Mouse (Mus musculus): ENCODE results near the gene Itga5. TPM values are rescaled to one million over a fixed set of nuclear protein-coding genes. Genes with fewer than 3 reads are reported as not detected.

The Itga5 gene
- polyA plus RNA-seq, 1 experiment from 2014 or later: 8.1 TPM

- Histone ChIP-seq H3K27ac (no peak overlapping the region), H3K4me2 (replicated peaks) (peak overlapping the region; percentile 87), H3K4me3 (replicated peaks; ENCODE audit: low read length) (peak overlapping the region; percentile 43), H3K36me3 (replicated peaks; ENCODE audit: control insufficient read depth, insufficient read depth) (no peaks in the 10 kb centered on the region), H3K9ac (peak overlapping the region; percentile 57), H3K4me1 (replicated peaks; ENCODE audit: control insufficient read depth, insufficient read depth, low read length) (peaks cover 11% of the 10 kb centered on the region), H3K27me3 (ENCODE audit: control insufficient read depth, insufficient read depth, low read length) (peaks cover 8% of the 10 kb centered on the region), H3K9me3 (ENCODE audit: control insufficient read depth, low read length) (no peaks in the 10 kb centered on the region)
- ATAC-seq (ENCODE audit: low FRiP score) (peak; percentile 41; the same call in 1 of the 2 replicates), DNase-seq (ENCODE audit: low spot score) (no peak)
- WGBS: 1% methylated on average over 49 of the region's 51 CpGs
These were observed 840 bp downstream of the Itga5 start for GRCm38 (mm10) chr15:103365471-103366375.

- 60% methylated on average over 4 of the region's 4 CpGs for WGBS
- H3K36me3 ChIP-seq (replicated peaks; ENCODE audit: control insufficient read depth, insufficient read depth): no peaks in the 10 kb centered on the region
- H3K27ac ChIP-seq: no peak overlapping the region
- ATAC-seq (ENCODE audit: low FRiP score) (no peak), DNase-seq (ENCODE audit: low spot score) (no peak)
- peak overlapping the region; percentile 87 for H3K4me2 ChIP-seq (replicated peaks)
- H3K4me1 ChIP-seq (replicated peaks; ENCODE audit: control insufficient read depth, insufficient read depth, low read length): peaks cover 11% of the 10 kb centered on the region
- no peak overlapping the region for H3K9ac ChIP-seq
- no peak overlapping the region for H3K4me3 ChIP-seq (replicated peaks; ENCODE audit: low read length)
- peaks cover 8% of the 10 kb centered on the region for H3K27me3 ChIP-seq (ENCODE audit: control insufficient read depth, insufficient read depth, low read length)
- no peaks in the 10 kb centered on the region for H3K9me3 ChIP-seq (ENCODE audit: control insufficient read depth, low read length)
These were observed 1.8 kb downstream of the Itga5 start for GRCm38 (mm10) chr15:103364761-103365160.

DNA sequence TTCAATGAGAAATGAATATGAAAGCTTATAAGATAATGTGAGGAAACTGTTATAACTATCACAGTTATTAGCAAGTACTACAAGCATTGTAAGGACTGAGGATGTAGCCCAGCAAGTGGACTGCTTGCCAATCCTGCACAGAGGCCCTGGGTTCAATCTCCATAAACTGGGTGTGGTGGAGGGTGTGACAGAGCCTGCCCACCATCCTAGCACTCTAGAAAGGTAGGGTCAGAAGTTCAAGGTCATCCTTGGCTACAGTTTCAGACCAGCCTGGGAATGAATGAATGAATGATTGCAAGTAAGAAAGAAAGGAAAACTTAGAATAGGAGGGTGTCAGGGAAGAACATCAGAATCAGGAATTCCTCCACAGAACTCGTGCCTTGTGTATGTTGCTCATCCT lies 2.8 kb downstream of the Itga5 start:
- Histone ChIP-seq H3K27me3 (ENCODE audit: control insufficient read depth, insufficient read depth, low read length) (peaks cover 8% of the 10 kb centered on the region), H3K27ac (no peak overlapping the region), H3K9me3 (ENCODE audit: control insufficient read depth, low read length) (no peaks in the 10 kb centered on the region), H3K4me2 (replicated peaks) (no peak overlapping the region), H3K36me3 (replicated peaks; ENCODE audit: control insufficient read depth, insufficient read depth) (no peaks in the 10 kb centered on the region), H3K4me3 (replicated peaks; ENCODE audit: low read length) (no peak overlapping the region), H3K4me1 (replicated peaks; ENCODE audit: control insufficient read depth, insufficient read depth, low read length) (peaks cover 11% of the 10 kb centered on the region), H3K9ac (no peak overlapping the region)
- ATAC-seq (ENCODE audit: low FRiP score) (no peak), DNase-seq (ENCODE audit: low spot score) (no peak)
- WGBS: 50% methylated on average over 1 of the region's 1 CpGs

GRCm38 (mm10) chr15:103362950-103363349 lies 3.6 kb downstream of the Itga5 start:
- no peak overlapping the region for H3K4me2 ChIP-seq (replicated peaks)
- H3K27me3 ChIP-seq (ENCODE audit: control insufficient read depth, insufficient read depth, low read length): peaks cover 8% of the 10 kb centered on the region
- no peaks in the 10 kb centered on the region for H3K9me3 ChIP-seq (ENCODE audit: control insufficient read depth, low read length)
- H3K4me3 ChIP-seq (replicated peaks; ENCODE audit: low read length): no peak overlapping the region
- ATAC-seq (ENCODE audit: low FRiP score) (no peak), DNase-seq (ENCODE audit: low spot score) (no peak)
- no peaks in the 10 kb centered on the region for H3K36me3 ChIP-seq (replicated peaks; ENCODE audit: control insufficient read depth, insufficient read depth)
- peaks cover 11% of the 10 kb centered on the region for H3K4me1 ChIP-seq (replicated peaks; ENCODE audit: control insufficient read depth, insufficient read depth, low read length)
- no peak overlapping the region for H3K27ac ChIP-seq
- no peak overlapping the region for H3K9ac ChIP-seq
- WGBS: 95% methylated on average over 3 of the region's 3 CpGs

DNA sequence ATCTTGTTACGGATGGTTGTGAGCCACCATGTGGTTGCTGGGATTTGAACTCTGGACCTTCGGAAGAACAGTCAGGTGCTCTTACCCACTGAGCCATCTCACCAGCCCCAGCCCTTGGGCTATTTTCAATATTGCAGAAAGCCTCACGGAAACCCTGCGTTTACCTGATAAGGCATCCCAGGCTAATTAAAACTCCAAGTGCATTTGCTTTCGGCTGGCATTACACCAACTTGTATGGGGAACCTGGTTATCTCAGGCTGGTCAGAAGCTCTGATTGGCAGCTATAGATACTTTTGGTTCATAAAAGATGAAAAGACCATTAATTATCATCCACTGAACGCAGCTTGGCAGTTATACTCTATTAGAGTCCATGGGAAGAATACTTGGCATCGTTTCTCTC lies 4.2 kb downstream of the Itga5 start:
- no peaks in the 10 kb centered on the region for H3K9me3 ChIP-seq (ENCODE audit: control insufficient read depth, low read length)
- 86% methylated on average over 6 of the region's 7 CpGs for WGBS

DNA sequence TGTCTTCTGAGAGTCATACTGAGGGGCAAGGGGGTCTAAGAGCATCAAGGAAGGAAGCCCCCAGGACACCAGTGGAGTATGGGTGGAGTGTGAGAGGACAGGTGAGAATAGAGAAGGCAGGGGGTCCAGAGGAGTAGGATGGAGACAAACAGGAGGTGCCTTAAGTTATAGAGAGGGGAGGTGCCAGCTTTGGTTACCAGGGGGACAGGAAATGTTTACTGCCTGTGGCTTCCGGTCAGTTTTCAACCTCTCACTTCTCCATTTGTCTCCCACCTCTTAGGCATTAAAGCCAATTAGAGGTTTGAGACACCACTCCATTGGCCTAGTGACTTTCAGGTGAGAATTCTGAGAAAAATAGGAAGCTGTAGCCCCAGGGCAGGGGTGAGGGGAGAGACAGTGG lies 5.3 kb downstream of the Itga5 start:
- ATAC-seq (ENCODE audit: low FRiP score) (no peak), DNase-seq (ENCODE audit: low spot score) (no peak)
- no peak overlapping the region for H3K27ac ChIP-seq
- H3K9me3 ChIP-seq (ENCODE audit: control insufficient read depth, low read length): no peaks in the 10 kb centered on the region
- WGBS: 86% methylated on average over 1 of the region's 1 CpGs
- no peaks in the 10 kb centered on the region for H3K36me3 ChIP-seq (replicated peaks; ENCODE audit: control insufficient read depth, insufficient read depth)
- H3K4me3 ChIP-seq (replicated peaks; ENCODE audit: low read length): no peak overlapping the region
- peaks cover 3% of the 10 kb centered on the region; the same call in 1 of the 2 replicates for H3K4me1 ChIP-seq (replicated peaks; ENCODE audit: control insufficient read depth, insufficient read depth, low read length)
- no peak overlapping the region for H3K4me2 ChIP-seq (replicated peaks)
- H3K27me3 ChIP-seq (ENCODE audit: control insufficient read depth, insufficient read depth, low read length): 0 out of 2 replicates have a peak, but pooled peaks cover 3% of the 10 kb centered on the region
- no peak overlapping the region for H3K9ac ChIP-seq

More for the DNA sequence above, 4.2 kb downstream of the Itga5 start:
- ATAC-seq (ENCODE audit: low FRiP score) (no peak), DNase-seq (ENCODE audit: low spot score) (no peak)
- no peak overlapping the region for H3K9ac ChIP-seq
- no peak overlapping the region for H3K4me3 ChIP-seq (replicated peaks; ENCODE audit: low read length)
- H3K4me1 ChIP-seq (replicated peaks; ENCODE audit: control insufficient read depth, insufficient read depth, low read length): peaks cover 11% of the 10 kb centered on the region
- no peak overlapping the region for H3K27ac ChIP-seq
- H3K4me2 ChIP-seq (replicated peaks): no peak overlapping the region
- H3K36me3 ChIP-seq (replicated peaks; ENCODE audit: control insufficient read depth, insufficient read depth): no peaks in the 10 kb centered on the region
- H3K27me3 ChIP-seq (ENCODE audit: control insufficient read depth, insufficient read depth, low read length): peaks cover 7% of the 10 kb centered on the region; the same call in 1 of the 2 replicates

- H3K4me3 ChIP-seq (replicated peaks; ENCODE audit: low read length): no peak overlapping the region
- ATAC-seq (ENCODE audit: low FRiP score) (no peak), DNase-seq (ENCODE audit: low spot score) (no peak)
- H3K9me3 ChIP-seq (ENCODE audit: control insufficient read depth, low read length): no peaks in the 10 kb centered on the region
- H3K27me3 ChIP-seq (ENCODE audit: control insufficient read depth, insufficient read depth, low read length): no peaks in the 10 kb centered on the region
- no peak overlapping the region for H3K9ac ChIP-seq
- H3K36me3 ChIP-seq (replicated peaks; ENCODE audit: control insufficient read depth, insufficient read depth): no peaks in the 10 kb centered on the region
- WGBS: 88% methylated on average over 5 of the region's 5 CpGs
- H3K27ac ChIP-seq: no peak overlapping the region
- H3K4me1 ChIP-seq (replicated peaks; ENCODE audit: control insufficient read depth, insufficient read depth, low read length): no peaks in the 10 kb centered on the region
- H3K4me2 ChIP-seq (replicated peaks): no peak overlapping the region
These were observed 6.5 kb downstream of the Itga5 start for GRCm38 (mm10) chr15:103359869-103360602.

- WGBS: 73% methylated on average over 1 of the region's 1 CpGs
- no peak overlapping the region for H3K9ac ChIP-seq
- ATAC-seq (ENCODE audit: low FRiP score): no peak
- no peak for DNase-seq (ENCODE audit: low spot score)
- H3K27me3 ChIP-seq (ENCODE audit: control insufficient read depth, insufficient read depth, low read length): no peaks in the 10 kb centered on the region
- H3K9me3 ChIP-seq (ENCODE audit: control insufficient read depth, low read length): no peaks in the 10 kb centered on the region
- no peak overlapping the region for H3K4me3 ChIP-seq (replicated peaks; ENCODE audit: low read length)
- no peak overlapping the region for H3K27ac ChIP-seq
- no peak overlapping the region for H3K4me2 ChIP-seq (replicated peaks)
- H3K4me1 ChIP-seq (replicated peaks; ENCODE audit: control insufficient read depth, insufficient read depth, low read length): no peaks in the 10 kb centered on the region
- no peaks in the 10 kb centered on the region for H3K36me3 ChIP-seq (replicated peaks; ENCODE audit: control insufficient read depth, insufficient read depth)
These were observed 7.4 kb downstream of the Itga5 start for GRCm38 (mm10) chr15:103359122-103359510.

Data from hindbrain, embryonic 14.5 days (tissue).